Mouse (Mus musculus): ENCODE measurements at regions not wholly inside any gene's neighbourhood (a gene's known extent, or its start where the extent isn't known, plus 50 kb on each side); places are given as distances from the start of the nearest gene placed in this dataset.

DNA sequence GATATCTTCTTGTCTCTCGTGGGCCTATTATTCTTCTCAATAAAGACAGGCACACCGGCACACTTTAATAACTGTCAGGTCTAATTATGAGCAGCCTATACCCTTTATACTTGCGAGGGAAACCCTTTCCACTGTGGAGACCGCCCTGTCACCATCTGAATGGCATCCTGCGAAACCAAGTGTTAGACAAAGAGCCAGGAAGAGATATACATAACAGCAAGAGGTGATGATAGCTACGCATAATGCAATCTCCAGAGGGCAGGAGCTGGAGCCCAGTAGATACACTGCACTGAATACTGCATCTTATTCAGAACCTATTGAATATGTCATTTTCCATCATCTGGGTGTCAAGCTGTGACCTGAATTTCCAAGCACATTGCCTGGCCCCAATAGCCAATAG lies 187.7 kb downstream of the Kit start:
- no peak for DNase-seq (ENCODE audit: low spot score in 2 of 2)

DNA sequence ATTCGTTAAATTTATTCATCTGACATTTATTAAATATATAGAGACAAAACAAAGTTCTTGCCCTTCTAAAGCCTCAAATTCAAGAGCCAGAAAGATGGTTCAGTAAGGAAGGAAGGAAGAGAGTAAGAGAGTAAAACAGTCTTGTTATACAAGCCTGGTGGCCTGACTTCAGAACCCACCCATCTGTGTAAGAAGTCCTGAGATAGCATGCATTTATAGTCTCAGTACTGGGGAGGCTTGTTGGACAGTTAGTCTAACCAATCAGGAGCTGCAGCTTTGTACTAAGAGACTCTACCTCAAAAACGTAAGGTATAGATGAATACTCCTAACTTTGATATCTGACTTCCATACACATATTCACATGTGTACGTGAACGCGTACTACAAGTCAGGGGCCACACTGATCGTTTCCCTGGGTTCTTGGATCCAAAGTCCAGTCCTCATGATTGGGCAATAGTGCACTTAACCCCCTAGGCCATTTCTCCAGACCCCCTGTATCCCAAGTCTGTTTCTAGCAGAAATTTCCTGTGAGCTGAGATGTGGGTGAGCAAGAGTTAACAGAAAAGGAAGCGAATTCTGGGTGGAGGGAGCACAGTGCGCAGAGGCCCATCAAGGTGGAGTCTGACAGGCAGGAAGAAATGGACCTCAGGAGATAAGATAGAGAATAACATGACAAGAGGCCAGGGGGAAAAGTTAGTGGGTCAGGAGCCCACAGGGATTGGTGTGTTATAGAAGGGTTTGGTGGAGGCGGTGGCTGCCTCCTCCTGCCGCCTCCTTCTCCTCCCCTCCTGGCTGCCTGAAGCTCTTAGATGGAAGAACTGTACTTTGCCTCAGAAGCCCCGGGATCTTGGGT lies 187.0 kb downstream of the Kit start:
- no peak for DNase-seq (ENCODE audit: low spot score in 2 of 2)

DNA sequence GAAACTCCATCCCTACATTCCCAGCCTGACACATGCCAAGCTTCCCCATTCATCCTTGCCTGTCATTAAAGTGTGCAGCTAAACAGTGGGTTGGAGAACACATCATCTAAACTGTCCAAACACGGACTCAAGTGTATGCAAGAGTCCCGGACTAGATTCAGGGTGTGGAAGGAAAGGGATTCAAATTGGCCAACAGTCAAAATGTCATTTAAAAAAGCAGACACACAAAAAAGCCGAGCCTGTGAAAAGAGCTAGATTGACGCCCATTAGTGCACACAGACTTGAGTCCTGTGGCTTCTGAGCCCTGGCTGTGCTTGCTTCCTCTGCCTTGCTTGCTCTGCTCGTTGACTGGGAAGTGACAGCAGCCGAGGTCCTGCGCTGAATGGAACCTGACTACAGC lies 181.5 kb downstream of the Kit start:
- DNase-seq (ENCODE audit: low spot score in 2 of 2) = no peak

GRCm38 (mm10) chr5:75754356-75754755 lies 179.6 kb downstream of the Kit start:
- no peak for DNase-seq (ENCODE audit: low spot score in 2 of 2)

- no peak for DNase-seq (ENCODE audit: low spot score in 2 of 2)
Observed at GRCm38 (mm10) chr5:75745311-75745710, 170.6 kb downstream of the Kit start.

- DNase-seq (ENCODE audit: low spot score in 2 of 2) = no peak
Observed at GRCm38 (mm10) chr5:75744475-75745045, 169.8 kb downstream of the Kit start.

- no peak for DNase-seq (ENCODE audit: low spot score in 2 of 2)
Observed at GRCm38 (mm10) chr5:75739336-75739735, 164.6 kb downstream of the Kit start.

DNA sequence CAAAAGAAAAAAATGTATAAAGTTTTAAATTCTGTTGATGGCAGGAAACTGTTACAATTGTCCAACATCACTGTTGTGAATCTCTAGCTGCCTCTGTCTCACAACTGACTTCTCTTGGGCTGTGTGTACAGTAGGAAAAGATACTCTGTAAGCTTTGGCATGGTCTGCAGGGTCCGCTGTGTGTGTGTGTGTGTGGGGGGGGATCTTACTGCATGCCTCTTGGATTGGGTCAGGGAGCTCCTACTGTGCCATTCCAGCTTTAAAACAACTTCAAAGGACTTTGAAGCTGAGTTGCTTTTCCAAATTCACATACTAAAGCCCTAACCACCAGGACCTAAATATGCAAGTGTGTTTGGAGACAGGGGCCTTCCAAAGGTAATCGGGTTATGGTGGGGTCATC lies 163.7 kb downstream of the Kit start:
- no peak for DNase-seq (ENCODE audit: low spot score in 2 of 2)

- DNase-seq (ENCODE audit: low spot score in 2 of 2) = no peak
Observed at GRCm38 (mm10) chr5:75737752-75738151, 163.0 kb downstream of the Kit start.

DNA sequence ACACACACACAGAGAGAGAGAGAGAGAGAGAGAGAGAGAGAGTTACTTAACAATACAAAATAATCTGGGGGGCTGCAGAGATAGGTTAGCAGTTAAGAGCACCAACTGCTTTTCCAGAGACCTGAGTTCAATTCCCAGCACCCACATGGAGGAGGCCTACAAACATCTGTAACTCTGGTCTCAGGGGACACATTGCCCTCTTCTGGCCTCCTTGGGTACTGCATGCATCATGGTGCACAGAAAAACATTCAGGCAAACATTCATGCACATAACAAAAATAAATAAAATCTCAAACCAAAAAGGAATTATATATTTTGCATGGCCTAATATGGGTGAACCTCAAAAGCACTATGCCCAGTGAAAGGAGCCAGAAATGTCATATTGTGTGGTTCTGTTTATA lies 161.6 kb downstream of the Kit start:
- no peak for DNase-seq (ENCODE audit: low spot score in 2 of 2)

- DNase-seq (ENCODE audit: low spot score in 2 of 2) = no peak
Observed at GRCm38 (mm10) chr5:75734508-75734907, 159.8 kb downstream of the Kit start.

- no peak for DNase-seq (ENCODE audit: low spot score in 2 of 2)
Observed at GRCm38 (mm10) chr5:75734043-75734442, 159.3 kb downstream of the Kit start.

- DNase-seq (ENCODE audit: low spot score in 2 of 2) = no peak
Observed at GRCm38 (mm10) chr5:75731236-75731635, 156.5 kb downstream of the Kit start.

DNA sequence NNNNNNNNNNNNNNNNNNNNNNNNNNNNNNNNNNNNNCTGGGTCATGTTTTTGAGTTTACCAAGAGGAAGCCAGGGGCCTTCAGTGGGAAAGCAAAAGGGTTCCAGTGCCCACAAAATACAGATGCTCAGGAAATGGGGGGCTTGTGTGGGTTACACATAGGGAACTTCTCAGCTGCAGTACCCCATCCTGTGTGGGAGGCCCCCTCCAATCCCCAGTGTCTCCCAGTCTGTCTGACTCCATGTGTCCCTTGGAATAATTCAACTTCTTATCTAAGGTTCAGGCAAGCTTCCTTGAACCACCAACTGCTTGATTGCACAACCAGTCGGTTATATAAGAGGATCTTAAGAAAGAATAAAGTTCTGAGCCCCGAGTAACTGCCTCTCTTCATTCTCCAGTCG lies 156.0 kb downstream of the Kit start:
- no peak for DNase-seq (ENCODE audit: low spot score in 2 of 2)

- no peak for DNase-seq (ENCODE audit: low spot score in 2 of 2)
Observed at GRCm38 (mm10) chr5:75721291-75721690, 146.6 kb downstream of the Kit start.

GRCm38 (mm10) chr5:75720091-75720940 lies 145.6 kb downstream of the Kit start:
- DNase-seq (ENCODE audit: low spot score in 2 of 2) = no peak

DNA sequence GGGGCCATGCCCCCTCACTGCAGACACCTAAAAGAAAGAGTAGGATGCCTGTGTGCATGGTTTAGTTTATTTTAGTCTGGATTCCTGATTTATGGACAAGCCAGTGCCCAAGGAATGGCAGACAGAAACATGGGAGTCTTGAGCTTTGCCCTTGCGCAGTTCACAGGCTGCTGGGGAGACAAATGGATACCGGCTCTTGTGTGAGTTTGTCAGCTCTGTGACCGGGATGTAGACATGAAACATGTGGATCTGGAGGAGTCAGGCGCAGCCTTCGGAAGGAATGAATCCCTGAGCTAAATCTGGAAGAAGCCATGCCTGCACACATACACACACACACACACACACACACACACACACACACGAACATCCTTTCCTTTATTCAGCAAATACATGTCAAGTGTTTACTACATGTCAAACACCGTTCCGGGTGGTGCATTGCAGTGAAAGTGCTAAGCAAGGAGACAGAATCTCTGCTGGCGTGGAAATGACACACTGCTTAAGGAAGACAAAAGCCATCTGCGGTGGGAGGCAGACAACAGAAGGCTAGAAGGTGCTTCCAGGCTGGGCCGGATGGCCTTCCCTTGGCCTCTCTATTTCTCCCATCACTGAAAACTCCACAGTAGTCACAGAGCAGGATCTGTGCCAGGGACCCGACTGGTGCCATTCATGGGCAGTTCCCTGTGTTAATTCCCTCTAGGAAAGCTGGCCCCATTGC lies 144.0 kb downstream of the Kit start:
- DNase-seq (ENCODE audit: low spot score in 2 of 2) = no peak

Measured in frontal cortex, postnatal 36 days (tissue).